Mouse (Mus musculus) left cerebral cortex, adult 8-10 months (tissue): ENCODE data around the gene Rnf6. TPM values are rescaled to one million over a fixed set of nuclear protein-coding genes. Genes with fewer than 3 reads are reported as not detected.
"Not testable (repeated sequence)": the region's sequence is repeated elsewhere in the genome, so short reads cannot be mapped to it uniquely, and the experiment has no call there.

ENCODE experiments used
- DNase-seq, 2 experiments: peaks; one replicate each; pipeline ENCODE4 v3.0.0; 2022; ENCODE audit warnings: low spot score in 2 of 2
- total RNA-seq, 4 experiments: library from RNA; stranded (reverse); gene quantifications; 2 replicates each; pipeline ENCODE4 v1.2.4; 2022

The Rnf6 gene
- total RNA-seq, 4 experiments from 2014 or later, result 57.3 to 70.0 (median 62.7) TPM

DNA sequence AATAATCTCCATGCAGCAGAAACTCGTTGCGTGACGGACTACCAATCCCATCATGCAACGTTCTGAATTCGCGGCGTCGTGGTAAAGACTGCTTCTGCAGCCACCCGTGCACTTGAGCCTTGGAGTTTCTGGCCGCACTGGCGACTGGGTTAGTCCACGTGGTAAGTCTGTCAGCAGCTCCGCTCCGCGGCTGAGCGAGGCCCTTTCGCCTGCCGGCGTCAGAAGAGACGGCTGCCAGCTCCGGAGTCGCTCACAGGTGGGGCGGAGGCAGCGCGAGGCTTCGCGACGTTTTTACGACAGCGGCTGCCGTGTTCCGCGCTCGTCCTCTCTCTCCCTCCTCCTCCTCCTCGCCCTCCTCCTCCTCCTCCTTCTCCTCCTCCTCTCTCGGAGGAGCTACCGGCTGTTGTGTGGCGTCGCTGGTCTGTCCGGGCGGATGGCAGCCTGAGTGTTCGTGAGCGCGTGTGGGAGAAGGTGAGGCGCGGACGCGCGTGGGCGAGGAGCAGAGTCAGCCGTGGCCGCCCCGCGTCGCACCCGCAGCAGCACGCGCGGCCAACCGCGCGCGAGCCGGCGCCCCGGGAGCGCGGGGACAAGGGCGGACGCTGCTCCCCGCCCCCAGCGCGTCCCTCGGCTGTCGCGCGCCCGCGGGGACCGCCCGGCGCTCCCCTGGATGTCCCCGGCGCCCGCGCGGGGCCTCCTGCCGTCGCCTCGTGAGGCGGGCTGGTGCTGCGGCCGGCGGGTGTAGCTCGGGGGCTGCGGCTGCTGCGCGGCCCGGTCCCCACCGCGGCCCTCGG, 9.7 kb upstream of the Rnf6 start, which contains the start of gene Cdk8:
Cdk8 (plus strand) TSS at position 367 of the 791 bp plus-strand sequence.
- peak; percentile 90 to 95 for DNase-seq

DNA sequence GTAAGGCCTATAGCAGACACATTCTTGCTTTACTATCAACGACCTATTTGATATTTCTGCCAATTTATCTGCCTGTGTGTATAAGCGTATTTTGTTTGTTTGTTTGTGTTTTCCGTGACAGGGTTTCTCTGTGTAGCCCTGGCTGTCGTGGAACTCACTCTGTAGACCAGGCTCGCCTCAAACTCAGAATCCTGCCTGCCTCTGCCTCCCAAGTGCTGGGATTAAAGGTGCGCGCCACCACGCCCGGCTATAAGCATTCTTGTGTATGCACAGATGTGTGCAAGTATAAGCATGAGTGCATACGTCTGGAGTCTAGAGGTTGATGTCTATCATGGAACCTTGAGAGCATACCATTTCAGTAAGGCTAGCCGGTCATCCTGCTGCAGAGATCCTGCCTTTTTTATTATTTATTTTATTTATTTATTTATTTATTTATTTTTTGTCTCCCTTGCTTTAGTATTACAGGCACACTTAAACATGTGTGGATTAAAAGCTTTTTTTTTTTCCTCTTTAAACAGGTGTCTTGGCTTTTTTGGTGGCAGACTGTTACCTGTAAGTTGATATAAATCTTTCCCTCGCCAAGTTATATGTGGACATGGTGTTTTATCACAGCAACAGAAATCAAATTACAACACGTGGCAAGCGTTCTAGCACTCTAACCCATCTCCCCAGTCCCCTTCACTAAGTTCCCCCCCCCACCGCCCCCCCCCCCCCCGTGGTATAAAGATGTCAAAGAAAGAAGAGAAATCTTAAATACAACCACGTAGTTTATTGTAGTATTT, 8.7 kb upstream of the Rnf6 start:
- no peak for DNase-seq

GRCm38 (mm10) chr5:146227496-146227895, 6.1 kb upstream of the Rnf6 start:
- DNase-seq, result no peak

DNA sequence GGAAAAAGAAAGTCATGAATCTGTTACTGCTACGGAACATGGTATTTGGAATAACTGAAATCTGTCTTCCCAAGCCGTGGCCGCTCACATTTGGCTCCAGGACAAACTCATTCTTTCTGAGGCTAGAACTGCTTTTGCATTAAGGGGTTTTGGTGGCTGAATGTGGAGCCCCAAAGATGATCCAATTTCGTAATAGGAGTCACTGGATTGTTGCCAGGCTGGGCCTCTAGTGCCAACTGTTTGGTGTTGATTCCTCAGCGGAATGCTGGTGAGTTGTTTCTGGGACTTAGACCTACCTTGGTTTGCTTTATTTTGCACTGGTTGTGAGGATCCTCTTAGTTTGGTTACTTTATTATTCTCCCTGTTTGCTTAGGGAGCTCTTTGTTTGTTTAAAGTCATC, 2.4 kb upstream of the Rnf6 start:
- DNase-seq, result no peak

GRCm38 (mm10) chr5:146221722-146222121, 367 bp upstream of the Rnf6 start:
- DNase-seq, result no peak

GRCm38 (mm10) chr5:146220501-146220878, 865 bp downstream of the Rnf6 start:
- no peak for DNase-seq

GRCm38 (mm10) chr5:146205537-146205936, 15.8 kb downstream of the Rnf6 start:
- DNase-seq, result no peak

DNA sequence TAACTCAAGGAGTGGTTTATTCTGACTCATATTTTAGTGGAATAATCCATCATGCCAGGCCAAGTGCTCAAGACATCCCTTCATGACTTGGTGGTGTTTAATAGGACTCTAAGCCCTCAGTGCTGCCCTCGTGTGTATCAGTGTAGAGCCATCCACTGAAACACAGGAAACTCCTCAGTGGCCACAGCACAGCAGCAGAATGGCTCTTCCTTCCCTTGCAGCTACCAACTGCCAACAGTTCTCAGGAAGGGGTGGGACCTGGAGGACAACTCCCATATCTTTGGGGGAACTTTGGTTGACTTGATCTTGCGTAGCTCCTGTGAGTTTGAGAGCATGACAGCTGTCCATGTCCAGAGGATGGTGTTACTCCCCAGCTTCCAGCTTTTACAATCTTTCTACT, 17.4 kb downstream of the Rnf6 start:
- no peak for DNase-seq

DNA sequence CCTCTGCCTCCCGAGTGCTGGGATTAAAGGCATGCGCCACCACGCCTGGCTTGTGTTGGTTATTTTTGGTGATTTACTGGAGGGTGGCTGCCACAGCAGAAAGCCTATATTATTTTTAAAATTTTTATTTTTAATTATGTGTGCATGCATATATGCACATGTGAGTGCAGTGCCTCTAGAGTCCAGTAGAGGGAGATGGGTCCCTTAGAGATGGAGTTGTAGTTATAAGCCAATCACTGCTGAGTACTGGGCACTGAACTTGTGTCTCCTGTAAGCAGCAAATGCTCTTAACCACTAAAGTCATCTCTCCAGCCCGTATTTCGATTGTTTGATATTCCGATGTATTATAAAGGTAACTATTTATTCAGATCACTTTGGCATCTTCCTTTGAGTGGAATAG, 20.8 kb downstream of the Rnf6 start:
- no peak for DNase-seq

- no peak for DNase-seq
Observed at GRCm38 (mm10) chr5:146199540-146199939, 21.8 kb downstream of the Rnf6 start.

DNA sequence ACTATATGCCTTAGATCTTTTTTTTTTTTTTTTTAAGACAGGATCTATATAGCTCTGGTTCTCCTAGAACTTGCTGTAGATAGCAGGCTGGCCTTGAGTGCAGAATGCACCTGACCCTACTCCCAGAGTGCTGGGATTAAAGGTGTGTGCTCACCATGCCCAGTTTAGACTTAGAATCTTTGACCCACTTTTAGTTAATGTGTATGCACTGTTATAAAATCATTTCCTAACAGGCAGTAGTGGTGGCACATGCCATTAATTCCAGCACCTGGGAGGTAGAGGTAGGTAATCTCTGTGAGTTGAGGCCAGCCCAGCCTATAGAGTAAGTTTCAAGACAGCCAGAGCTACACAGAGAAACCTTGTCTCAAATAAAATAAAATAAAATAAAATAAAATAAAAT, 22.3 kb downstream of the Rnf6 start:
- DNase-seq, result no peak

GRCm38 (mm10) chr5:146193360-146193759, 28.0 kb downstream of the Rnf6 start:
- no peak for DNase-seq

DNA sequence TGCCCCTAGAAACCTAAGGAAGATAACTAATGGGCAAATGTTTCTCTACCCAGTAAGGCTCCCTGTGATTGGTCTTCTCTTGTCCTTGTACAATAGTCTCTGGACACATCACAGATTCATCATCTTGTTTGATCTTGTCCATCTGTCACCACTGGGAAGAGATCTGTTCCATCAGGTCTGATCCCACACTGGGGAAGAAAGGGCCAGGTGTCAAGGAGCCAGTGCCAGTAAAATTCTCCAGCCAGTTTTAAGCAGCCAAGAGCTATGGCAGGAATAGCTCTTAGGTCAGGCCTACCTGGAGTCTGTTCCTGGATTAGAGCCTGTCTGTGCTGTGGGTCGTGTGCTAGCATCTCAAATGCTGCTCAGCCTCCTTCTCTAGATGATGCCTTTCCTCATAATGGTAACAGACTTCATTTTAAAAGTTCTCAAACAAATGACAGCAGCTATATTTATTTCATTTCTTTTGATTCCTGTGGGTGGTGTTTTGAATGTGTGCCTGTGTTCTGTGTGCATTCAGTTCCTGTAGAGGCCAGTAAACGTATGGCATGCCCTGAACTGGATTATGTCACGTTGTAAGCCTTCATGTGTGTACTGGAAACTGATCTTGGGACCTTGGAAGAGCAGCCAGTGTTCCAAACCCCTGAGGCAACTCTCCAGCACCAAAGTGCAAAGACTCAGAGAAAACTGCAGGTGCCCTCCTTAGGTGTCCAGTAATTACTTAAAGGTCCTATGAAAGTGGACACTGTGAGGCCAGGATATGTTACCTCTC, 30.7 kb downstream of the Rnf6 start:
- no peak for DNase-seq

DNA sequence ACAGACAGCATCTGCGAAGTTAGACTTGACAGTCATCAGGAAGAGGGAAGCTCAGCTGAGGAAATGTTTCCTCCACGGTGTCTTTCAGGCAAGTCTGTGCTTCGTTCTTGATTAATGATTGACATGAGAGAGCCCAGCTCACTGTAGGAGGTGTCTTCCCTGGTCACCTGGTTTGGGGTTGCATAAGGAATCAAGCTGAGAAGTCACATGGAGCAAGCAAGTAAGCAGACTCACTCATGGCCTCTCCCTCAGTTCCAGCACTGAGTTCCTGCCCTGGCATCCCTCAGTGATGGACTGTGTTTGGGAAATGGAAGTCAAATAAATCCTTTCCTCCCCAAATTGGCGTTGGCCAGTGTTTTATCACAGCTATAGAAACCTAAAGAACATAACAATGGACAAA, 31.3 kb downstream of the Rnf6 start:
- no peak for DNase-seq

DNA sequence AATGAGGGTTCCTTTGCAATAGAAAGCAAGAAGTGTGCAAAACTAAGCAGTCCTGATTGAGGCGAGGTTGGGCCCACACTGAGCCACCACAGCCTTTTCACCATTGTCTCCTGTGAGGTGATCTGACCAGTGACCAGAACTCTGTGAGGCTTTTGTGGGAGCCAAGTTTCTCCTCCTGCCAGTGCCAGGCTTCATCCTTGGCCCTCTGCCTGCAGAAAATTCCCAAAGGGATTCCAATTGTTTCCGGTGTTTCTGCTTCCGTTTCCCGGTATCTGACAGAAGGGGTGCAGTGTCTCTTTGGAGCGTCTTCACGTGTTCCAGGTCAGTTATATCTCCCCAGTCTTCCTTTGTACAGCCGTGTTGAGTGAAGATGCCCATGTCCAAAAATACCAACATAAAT, 32.6 kb downstream of the Rnf6 start:
- DNase-seq, result no peak

DNA sequence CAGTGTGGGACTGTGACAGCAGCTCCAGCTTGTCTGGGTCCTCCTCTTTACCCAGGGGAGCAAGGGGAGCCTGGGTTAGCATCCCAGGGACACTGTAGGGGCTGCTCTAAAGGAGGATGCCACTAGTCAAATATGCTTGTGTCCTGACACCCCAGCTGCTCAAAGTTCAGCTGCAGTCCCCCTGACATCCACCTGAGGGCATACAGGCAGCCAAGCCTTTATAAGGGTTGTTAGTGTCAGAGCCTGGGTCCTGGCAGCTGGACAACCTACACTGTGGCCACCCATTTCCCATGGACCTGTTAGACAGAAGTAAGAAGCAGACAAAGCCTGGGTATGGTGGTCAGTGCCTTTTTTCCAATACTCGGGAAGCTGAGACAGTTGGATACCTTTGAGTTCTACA, 33.2 kb downstream of the Rnf6 start:
- no peak for DNase-seq

- peak; percentile 19 to 35 for DNase-seq
Observed at GRCm38 (mm10) chr5:146187441-146187840, 33.9 kb downstream of the Rnf6 start.

DNA sequence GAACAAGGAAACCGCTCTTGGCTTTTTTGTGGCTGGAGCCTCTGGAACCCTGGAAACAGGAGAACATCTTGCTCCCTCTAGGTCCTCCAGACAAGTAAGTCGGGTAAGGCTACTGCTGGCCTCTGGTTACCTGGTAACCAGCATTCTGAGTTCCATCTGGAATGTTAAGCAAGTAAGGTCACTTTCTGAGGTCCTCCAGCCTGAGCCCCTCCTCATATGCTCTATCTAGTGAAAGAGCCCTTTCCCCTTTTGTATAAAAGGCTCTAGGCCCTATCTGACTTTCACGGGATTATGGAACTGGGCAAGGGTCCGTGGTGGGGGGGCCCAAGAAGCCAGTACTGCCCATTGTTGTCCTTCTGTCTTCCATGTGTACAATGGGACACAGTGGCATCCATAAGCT, 36.2 kb downstream of the Rnf6 start, which contains the start of gene 1700001J03Rik:
1700001J03Rik (minus strand) TSS at position 101 of the 400 bp plus-strand sequence.
- DNase-seq, result not testable (repeated sequence)

DNA sequence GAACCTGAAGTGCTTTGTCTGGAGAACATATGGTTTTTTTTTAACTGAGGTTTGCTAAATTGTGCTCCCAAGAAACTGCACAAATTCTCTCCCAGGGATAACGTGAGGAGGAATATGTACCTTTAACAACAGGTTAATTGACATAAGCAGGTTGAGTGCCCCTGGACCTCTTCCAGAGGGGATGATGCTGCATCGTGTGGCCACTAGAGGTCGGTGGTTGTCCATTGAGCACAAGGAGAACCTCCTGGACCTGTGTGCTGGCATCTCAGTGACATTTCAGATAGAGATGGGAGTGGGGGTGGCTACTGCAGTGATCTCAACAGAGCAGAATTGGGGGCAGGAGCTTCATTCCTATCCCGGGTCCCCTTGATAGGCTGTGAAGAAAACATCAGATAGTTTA, 48.6 kb downstream of the Rnf6 start:
- DNase-seq, result not testable (repeated sequence)

- DNase-seq, result not testable (repeated sequence)
Observed at GRCm38 (mm10) chr5:146170621-146171020, 50.7 kb downstream of the Rnf6 start, which contains the start of gene Gm6309. Gene Gm6309 (minus strand): TSS chr5:146170721.

DNA sequence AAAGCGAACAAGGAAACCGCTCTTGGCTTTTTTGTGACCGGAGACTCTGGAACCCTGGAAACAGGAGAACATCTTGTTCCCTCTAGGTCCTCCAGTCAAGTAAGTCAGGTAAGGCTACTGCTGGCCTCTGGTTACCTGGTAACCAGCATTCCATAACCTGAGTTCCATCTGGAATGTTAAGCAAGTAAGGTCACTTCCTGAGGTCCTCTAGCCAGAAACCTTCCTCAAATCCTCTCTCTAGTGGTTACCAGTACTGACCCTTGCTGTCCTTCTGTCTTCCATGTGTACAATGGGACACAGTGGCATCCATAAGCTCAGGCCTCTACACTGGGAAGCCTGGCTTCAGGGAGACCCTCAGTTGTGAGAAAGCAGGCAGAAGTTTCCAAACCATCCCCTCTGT, 60.9 kb downstream of the Rnf6 start, which contains the start of gene Gm5565:
Gm5565 (minus strand) TSS at position 101 of the 400 bp plus-strand sequence.
- not testable (repeated sequence) for DNase-seq
